Mouse (Mus musculus) CH12.LX (cell line): ENCODE results near the gene Fam50b.

Experiments
- BHLHE40 ChIP-seq: IDR thresholded peaks from 2 replicates; pipeline ENCODE4 v1.6.1; 2011; ENCODE audit warnings: mild to moderate bottlenecking, low read depth, low read length, improper control_type of control experiment
- CTCF ChIP-seq, 2 experiments: IDR thresholded peaks in 1 of 2; conservative IDR thresholded peaks in 1 of 2; 2 replicates each; pipeline ENCODE4 v1.5.1; 2011 to 2012; ENCODE audit warnings: low read depth in 2 of 2, low read length in 2 of 2, improper control_type of control experiment in 1 of 2, inconsistent platforms in 1 of 2, mild to moderate bottlenecking in 1 of 2, moderate library complexity in 1 of 2
- GABPA ChIP-seq: IDR thresholded peaks from 2 replicates; pipeline ENCODE4 v1.6.1; 2012; ENCODE audit warnings: low read depth, low read length, improper control_type of control experiment, inconsistent platforms; ENCODE audit not compliant: insufficient replicate concordance
- NRF1 ChIP-seq: IDR thresholded peaks from 2 replicates; pipeline ENCODE4 v1.6.1; 2014; ENCODE audit warnings: low read depth, mild to moderate bottlenecking, inconsistent platforms, low read length, improper control_type of control experiment, moderate library complexity
- TBP ChIP-seq: conservative IDR thresholded peaks from 2 replicates; pipeline ENCODE4 v1.6.1; 2011; ENCODE audit warnings: low read depth, low read length, improper control_type of control experiment
- ZC3H11A ChIP-seq: IDR thresholded peaks from 2 replicates; pipeline ENCODE4 v1.6.1; 2012; ENCODE audit warnings: low read depth, mild to moderate bottlenecking, inconsistent platforms, low read length, improper control_type of control experiment
- ZNF384 ChIP-seq: IDR thresholded peaks from 2 replicates; pipeline ENCODE4 v1.6.1; 2012; ENCODE audit warnings: low read depth, low read length, improper control_type of control experiment, inconsistent platforms

- TF ChIP-seq CTCF (conservative IDR thresholded peaks at IDR 0.05 in 1 of 2, IDR thresholded peaks at IDR 0.05 in 1 of 2; ENCODE audit: low read depth in 2 of 2, low read length in 2 of 2) (no peak), ZC3H11A (no peak), NRF1 (no peak), TBP (no peak), ZNF384 (no peak), BHLHE40 (no peak), GABPA (no peak)
These were observed 29.8 kb upstream of the Fam50b start for GRCm38 (mm10) chr13:34704835-34705234.
